Mouse (Mus musculus) right cerebral cortex, adult 2 months (tissue): Measurements from ENCODE around the gene Trap1.
"Not testable (repeated sequence)": the region's sequence is repeated elsewhere in the genome, so short reads cannot be mapped to it uniquely, and the experiment has no call there.

Source experiments
- DNase-seq, 2 experiments: peaks; one replicate each; pipeline ENCODE4 v3.0.0; 2021 to 2022; ENCODE audit warnings: low spot score in 2 of 2

Trap1 gene

DNA sequence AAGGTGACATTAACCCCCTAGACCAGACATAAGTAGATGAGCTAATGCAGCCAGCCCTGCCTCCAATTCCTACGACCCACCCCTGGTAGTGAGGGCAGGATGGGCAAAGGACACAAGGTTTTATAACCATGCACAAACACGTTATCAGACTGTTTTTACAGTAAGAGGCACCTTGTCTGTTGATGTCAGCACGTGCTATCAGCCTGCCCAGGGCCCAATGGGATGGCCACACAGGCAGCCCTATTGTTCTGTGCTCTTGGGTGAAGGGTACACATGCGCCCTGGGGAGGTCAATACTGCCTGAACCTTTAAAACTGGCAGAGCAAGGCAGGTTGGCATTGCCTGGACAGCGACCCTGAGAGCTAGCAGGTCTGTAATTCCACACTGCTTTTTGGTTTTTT lies 40.8 kb downstream of the Trap1 start, which contains the start of gene Dnase1:
Dnase1 (plus strand) TSS at position 136 of the 400 bp plus-strand sequence.
- DNase-seq, result no peak

DNA sequence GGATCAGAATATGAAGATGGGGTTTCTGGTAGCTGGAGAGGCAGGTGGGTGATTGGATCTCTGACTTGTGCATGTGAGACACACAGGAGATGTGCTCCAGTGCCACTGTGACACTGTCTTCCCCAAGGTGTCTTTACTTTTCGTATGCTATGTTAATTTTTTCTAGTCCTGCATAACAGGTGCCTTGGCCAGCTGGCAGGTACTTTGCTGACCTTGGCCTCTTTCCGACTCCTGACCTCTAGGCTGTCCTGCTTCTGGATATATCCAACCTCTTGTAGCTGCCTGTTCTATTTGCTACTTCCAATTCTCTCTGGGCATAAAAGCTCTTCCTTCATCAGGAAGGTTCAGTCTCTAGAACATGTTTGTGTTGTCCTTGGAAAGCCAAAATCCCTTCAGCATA lies 42.1 kb downstream of the Trap1 start:
- DNase-seq, result no peak

DNA sequence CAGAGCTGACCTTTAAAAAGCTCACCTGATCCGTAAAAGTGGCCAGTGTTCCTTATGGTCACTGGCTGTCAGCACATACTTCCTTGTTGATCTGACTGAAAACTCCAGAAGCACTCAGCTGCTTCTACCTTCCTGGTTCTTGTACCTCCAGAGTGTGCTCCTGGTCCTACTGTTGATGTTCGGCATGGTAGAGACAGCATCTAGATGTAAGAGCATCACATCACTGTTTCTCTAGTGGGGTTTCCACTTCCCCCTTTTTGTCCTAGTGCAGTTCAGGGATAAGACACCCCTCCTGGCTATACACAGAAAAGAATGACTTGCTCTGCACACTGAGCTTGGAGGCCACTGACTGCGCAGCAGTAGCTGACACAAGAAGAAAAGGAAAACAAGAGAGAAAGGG lies 43.2 kb downstream of the Trap1 start:
- DNase-seq, result no peak

DNA sequence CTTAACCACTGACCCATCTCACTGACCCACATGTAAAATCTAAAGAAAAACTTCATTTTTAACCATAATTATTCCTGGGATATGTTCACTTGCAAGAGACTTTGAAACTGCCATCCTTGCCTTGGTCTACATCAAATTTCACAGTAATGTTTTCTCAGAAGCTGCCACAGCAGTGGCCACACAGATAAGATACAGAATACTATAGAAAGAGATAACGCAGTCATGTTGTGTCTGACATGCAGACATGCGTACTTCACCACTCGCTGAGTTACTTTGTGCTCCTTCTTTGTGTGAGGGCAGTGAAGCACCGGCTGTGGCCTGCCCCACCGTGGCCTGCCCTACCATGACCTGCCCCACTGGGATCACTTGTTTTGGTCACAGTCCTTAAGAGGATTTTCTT lies 43.7 kb downstream of the Trap1 start:
- DNase-seq, result no peak

DNA sequence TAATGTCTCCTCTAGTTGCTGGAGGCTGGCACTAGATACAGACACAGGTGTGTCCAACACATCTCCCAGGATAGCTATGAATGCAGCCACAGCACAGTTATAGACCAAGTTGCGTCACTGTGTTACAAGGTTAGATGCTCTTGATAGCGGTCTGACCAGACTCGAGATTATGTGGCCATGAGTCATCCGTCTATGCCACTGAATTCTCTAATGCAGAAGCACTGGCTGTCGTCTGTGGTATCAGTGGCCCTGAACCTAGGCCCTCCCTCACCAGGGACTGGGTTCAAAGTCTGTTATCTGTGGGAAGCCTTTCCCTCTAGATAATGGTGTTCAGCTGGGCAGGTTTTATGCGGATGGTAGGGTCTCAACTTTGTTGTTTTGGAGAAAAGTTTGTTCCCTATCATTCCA lies 45.3 kb downstream of the Trap1 start:
- DNase-seq, result no peak

DNA sequence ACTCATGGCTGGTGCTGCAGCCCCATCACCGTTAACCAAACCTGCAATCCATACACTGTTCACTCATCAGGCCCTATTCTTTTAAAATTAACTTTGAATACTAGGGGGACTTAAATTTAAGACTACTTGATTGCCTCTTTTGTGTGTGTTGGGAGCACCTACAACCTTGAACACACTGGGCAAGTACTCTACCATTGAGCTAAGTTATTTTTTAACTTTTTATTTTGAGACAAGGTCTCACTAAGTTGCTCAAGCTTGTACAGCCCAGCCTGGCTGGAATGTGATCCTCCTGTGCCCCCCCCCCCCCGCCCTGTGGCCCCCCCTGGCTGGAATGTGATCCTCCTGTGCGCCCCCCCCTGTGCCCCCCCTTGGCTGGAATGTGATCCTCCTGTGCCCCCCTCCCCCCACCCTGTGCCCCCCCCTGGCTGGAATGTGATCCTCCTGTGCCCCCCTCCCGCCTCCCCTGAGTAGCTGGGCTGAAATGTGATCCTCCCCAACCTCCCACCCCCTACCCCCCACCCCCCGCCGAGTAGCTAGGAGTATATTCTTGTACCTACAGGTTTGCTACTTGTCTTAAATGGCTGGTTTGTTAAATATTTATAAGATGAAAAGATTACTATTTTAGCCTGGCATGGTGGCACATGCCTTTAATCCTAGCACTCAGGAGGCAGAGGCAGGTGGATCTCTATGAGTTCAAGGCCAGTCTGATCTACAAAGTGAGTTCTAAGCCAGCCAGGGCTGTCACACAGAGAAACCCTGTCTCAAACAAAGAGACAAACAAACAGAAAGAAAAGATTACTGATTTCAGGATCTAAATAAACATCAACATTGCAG lies 46.0 kb downstream of the Trap1 start:
- DNase-seq, result no peak

DNA sequence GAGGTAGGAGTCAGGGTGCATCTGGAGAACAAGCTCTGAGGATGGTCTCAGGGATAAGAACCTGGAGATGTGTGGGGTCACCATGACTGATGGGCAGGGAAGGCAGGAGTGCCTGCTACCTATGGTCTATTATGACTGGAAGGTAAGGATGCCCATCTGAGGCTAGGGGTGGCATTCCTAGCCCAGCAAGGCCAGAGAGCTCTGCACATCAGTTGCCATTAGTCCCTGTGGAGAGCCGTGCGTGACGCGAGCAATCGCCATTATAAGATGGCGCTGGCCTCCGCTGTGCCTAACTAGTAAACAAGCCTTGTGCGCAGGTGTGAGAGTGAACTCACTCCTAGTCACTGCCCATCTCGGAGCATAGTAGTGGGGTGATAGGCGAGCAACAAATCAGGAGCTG lies 47.1 kb downstream of the Trap1 start:
- DNase-seq, result no peak

DNA sequence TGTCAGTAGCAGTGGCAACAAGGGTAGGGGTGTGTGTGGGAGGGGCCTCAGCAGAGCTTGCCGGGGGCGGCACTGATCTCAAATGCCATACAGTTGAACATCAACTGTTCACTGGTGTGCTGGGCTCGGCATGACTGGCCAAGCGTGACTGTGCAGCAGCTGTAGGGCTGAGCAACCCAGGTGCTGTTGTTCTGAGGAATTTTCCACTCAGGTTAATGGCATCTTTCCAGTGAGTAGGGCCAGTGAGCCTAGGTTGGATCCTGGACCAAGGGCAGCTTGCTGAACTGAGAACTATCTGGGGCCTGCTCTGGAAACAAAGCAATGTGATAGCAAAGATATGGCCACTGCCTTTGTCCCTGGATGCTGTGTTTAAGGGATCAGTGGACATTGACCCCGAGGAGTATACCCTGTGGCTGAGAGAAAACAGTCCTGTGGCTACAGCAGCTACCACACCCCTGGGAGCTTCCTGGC lies 48.2 kb downstream of the Trap1 start:
- DNase-seq, result no peak

DNA sequence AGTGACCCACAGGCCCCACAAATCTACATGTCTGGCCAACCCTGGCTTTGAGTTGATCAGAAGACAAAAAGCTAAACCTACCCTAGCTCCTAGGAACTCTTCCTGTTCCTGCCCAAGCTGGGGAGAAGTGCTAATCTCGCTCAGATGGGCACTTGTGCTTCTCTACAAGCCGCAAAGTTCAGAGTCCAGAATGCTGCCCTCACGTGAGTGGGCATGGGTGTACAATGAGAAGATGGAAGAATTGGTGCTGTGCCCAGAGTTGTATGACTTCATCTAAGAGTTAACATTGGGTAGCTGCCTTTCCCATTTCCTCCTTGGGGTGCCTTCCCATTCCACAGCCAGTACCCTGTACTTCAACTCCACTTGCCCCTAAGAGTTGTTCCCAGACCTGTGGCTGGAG lies 50.4 kb downstream of the Trap1 start:
- DNase-seq, result no peak

DNA sequence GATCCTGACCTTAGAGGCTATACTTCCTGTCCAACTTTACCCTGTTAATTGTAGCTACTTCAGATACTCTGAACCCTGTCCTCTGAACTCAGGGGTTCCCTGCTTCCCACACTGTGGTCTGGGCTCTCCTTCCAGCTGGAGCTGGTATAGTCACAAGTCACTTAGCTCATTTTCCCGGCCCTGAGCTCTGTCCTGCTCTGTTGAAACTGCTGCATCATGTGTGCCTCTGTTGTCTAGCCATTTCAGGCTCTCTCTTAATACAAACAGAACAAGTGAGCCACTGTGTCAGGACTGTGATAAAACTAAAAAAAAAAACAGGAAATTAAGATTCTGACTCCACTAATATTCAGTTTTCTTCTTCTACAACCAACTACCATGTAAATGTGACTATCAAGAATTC lies 51.0 kb downstream of the Trap1 start:
- DNase-seq, result no peak

DNA sequence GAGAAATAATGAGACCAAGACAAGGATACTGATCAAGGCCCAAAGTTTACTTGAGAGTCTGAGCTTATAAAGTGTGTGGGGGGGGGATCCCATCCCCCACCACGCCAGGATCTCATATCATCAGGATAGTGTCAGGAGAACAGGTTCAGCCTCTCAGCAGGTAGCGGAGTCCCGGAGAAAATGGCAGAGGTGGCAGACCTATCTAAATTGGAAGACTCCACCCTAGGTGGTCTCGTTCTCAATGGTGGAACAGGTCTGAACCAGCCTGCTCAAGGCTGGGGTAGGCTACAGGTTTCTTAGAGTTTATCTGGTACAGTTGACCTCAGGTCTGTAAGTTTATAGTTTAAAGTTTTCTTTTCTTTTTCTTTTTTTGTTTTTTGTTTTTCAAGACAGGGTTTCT lies 54.9 kb downstream of the Trap1 start:
- no peak for DNase-seq

DNA sequence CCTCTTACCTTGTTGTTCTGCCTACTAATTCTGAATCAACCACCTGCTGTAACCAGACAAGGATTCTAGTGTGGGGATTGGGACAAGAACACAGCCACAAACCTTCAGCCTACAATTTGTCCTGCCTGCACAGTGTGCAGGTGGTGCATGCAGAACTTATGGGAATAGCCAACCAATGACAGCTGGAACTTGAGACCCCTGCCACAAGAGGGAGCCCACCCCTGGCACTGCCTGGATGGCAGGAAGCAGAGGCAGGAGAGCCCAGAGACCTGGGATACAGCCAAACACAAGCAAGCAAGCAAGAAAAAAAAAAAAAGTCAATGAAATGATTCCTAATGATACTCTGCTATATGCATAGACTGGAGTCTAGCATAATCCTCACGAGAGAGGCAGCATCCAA lies 56.4 kb downstream of the Trap1 start:
- no peak for DNase-seq

DNA sequence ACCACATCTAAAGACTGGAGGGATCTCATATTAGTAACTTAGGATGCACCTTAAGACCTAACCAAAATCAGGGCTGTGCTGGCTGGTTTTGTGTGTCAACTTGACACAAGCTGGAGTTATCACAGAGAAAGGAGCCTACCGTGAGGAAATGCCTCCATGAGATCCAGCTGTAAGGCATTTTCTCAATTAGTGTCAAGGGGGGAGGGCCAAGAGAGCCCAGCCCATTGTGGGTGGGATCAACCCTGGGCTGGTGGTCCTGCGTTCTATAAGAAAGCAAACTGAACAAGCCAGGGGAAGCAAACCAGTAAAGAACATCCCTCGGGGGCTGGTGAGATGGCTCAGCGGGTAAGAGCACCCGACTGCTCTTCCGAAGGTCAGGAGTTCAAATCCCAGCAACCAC lies 60.2 kb downstream of the Trap1 start:
- DNase-seq, result not testable (repeated sequence)

DNA sequence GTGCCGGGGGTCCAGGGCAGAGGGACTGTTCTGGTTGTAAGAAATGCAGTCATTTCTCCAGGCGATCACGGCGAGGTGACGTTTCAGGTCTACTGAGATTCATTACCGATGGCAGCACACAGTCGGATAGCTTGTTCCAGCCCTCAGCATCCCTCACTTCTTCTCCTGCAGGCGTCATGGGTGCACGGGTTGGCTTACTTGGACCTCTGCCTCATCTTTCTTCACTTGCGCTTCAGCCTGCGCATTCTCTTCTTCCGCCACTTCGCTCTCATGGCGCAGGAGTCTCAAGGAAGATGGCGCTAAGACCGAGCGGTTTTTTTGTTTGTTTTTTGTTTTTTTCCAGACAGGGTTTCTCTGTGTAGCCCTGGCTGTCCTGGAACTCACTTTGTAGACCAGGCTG lies 60.8 kb downstream of the Trap1 start:
- DNase-seq, result not testable (repeated sequence)

DNA sequence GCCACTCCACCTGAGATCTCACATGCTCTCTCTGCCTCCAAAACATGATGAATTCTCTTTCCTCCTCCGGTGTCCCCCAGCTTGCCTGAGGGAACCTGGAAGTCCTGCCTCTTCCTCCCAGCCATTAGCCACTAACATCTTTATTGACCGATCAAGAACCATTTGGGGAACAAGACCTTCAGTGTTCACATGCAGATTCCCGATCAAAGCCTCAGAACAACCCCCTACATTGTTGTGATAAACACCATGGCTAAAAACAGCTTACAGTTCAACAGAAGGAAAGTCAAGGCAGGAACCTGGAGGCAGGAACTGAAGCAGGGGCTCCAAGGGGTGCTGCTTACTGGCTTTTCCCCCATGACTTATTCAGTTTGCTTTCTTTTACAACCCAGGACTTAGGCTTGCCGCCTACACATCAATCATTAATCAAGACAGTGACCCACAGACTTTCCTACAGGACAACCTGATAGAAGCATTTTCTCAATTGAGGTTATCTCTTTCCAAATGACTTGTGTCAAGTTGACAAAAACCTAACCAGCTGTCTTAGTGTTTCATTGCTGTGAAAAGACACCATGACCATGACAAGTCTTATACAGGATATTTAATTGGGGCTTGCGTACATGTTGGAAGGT lies 63.5 kb downstream of the Trap1 start:
- no peak for DNase-seq

DNA sequence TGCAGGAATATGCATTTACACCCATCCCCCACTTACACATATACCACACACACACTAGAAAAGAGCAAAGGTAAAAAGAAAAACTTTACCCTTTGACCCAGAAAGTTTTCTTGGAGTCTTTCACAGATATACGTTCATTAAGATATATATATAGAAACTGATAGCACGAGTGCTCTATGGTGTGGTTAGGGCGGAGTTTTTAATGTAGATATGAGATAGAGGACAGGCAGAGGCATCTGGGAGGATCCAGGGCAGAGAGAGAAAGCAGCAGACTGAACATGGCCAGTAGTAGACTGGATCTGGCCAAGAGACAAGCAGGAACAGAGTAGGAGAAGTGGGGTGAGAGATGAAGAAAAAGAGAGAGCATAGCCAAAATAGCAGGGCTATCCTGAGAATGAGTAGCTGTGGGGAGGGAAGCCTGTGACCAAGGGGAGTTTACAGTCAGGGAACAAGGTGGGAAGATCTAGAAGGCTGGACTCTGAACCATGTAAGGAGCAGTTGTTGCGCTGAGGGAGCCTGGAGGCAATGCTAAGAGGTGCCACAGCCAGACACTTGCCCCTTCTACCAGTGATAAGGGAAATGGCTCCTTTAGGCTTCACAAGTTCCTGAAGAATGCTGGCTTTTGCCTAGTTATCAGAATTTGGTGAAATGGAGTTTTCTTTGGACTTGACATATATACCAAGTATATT lies 64.6 kb downstream of the Trap1 start:
- DNase-seq, result no peak

DNA sequence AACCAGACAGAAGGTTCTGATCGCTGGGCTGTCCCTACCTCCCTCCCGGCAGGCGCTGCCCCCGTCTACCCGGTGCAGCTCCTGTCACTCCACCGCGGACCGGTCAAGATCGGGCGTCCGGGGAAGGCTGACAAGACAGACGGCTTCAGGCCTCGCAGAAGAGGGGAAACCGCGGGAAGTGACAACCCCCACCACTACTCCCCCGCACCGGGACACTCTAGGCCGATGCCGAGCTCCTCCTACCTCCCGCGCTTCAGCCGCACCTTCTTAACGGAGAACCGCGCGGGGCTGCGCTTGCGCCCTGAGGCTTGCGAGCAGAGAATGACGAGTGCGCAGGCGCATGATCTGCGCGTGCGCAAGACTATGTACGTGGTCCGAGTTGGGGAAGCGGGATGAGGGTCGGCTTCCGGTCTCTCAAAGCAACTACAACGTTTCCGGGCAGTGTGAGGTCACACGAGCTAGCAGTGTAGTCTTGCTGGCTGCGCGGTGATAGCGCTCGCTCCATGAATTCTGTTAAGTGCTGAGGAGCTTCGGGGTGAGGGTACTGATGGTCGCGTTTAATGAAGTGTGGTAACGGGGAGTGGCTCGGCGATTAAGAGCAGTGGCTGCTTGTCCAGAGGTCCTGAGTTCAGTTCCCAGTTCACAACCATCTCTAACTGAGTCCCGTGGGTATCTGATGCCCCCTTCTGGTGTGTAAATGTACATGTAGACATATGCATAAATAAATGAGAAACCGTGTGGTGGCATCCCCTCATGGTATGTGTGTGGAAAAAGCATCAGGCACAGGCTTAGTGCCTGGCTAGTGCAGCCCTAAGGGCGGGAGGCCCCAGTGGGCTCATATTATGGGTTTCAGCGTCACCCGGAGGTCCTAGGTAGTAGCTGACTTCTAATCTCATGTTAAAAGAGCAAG lies 73.9 kb downstream of the Trap1 start, which contains the start of gene Slx4:
Slx4 (minus strand) TSS at position 282 of the 910 bp plus-strand sequence.
- peak; percentile 96 to 97 for DNase-seq
